Comparison of ENCODE assay signal across 9 mouse cellular contexts in the genomic region with DNA sequence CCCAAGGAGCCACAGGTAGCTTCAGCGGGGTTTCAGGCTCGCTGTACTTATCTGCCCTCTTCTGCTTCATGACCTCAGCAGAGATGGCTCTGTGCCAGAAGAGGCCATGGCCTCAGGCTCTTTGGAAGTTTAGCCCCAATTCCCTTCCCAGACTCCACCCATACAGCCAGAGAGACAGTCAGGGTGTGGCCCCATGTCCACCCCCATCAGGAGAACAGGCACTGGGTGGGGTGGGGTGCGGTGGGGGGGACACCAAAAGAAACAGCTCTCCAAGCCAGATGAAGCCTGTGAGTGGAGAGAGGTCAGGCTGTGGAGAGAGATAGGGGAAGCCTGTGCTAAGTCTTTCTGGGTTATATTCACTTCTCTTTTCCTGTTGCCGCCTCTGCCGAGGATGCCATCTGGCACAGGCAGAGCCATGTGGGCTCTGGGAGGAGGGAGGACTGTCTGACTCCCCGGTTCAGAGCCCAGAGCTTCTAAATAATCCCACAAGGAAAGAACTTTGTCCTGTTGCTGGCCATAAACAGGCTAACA. TPM values are rescaled to one million over a fixed set of nuclear protein-coding genes. Genes with fewer than 3 reads are reported as not detected.
DNase-seq lines count a peak whose midpoint lies in the region; ATAC-seq and TF ChIP-seq lines count a peak whose summit lies in the region.
"Had no signal": no experiment of that assay in that cellular context is flagged by ENCODE, and none has a peak within 500 bp of the region (broad histone marks: within the 10 kb centered on the region; RNA-seq: fewer than 3 reads in every experiment).

No protein-coding gene starts in this region.

- peak; percentile 64 for ATAC-seq in granulocyte monocyte progenitor cell, adult 5-6 weeks (replicated peaks; ENCODE audit: poor library complexity, severe bottlenecking)
- ATAC-seq in intestine, embryonic 16.5 days = peak; percentile 76
- ATAC-seq in limb, embryonic 13.5 days (ENCODE audit: low FRiP score, low read depth) = peak; percentile 18; the same call in 1 of the 2 replicates
- ATAC-seq in midbrain, embryonic 13.5 days = 0 out of 2 replicates have a peak, but pooled peaks have one; percentile 24

- WGBS in intestine, embryonic 16.5 days = 23% methylated on average over 6 of the region's 6 CpGs
- WGBS in limb, embryonic 13.5 days = 16% methylated on average over 6 of the region's 6 CpGs
- WGBS in midbrain, embryonic 13.5 days = 52% methylated on average over 6 of the region's 6 CpGs

- H3K9ac ChIP-seq in intestine, embryonic 16.5 days (ENCODE audit: low read depth, low read length) = peak overlapping the region; percentile 73
- H3K9ac ChIP-seq in limb, embryonic 13.5 days = peak overlapping the region; percentile 76
- no peak overlapping the region; the same call in 1 of the 2 replicates for H3K9ac ChIP-seq in midbrain, embryonic 13.5 days (replicated peaks)

- peak overlapping the region; percentile 59 for H3K4me2 ChIP-seq in intestine, embryonic 16.5 days (ENCODE audit: low read depth, low read length)
- H3K4me2 ChIP-seq in limb, embryonic 13.5 days (replicated peaks) = peak overlapping the region; percentile 74
- H3K4me2 ChIP-seq in midbrain, embryonic 13.5 days (replicated peaks) = peak overlapping the region; percentile 50

- H3K27ac ChIP-seq in intestine, embryonic 16.5 days (ENCODE audit: low read length) = peak overlapping the region; percentile 77
- H3K27ac ChIP-seq in limb, embryonic 13.5 days = peak overlapping the region; percentile 72
- H3K27ac ChIP-seq in midbrain, embryonic 13.5 days = no peak overlapping the region
- H3K27ac ChIP-seq in testis, adult 2 months (ENCODE audit: control insufficient read depth, insufficient read depth, low read depth, low read length) = peak overlapping the region; percentile 82

- TF ChIP-seq CTCF in testis, adult 2 months (IDR thresholded peaks at IDR 0.05; ENCODE audit: control insufficient read depth, insufficient read depth, insufficient replicate concordance, low read depth, low read length) = no peak

- DNase-seq in ovary, postnatal 36 days (ENCODE audit: low spot score) = peak; percentile 21
- no peak for DNase-seq in ovary, postnatal 10 days (ENCODE audit: low spot score)
- DNase-seq in cerebellum, adult 9-10 months = peak; percentile 25

- peaks cover 11% of the 10 kb centered on the region; the same call in 1 of the 2 replicates for H3K36me3 ChIP-seq in intestine, embryonic 16.5 days (ENCODE audit: control insufficient read depth, insufficient read depth, low read length)
- H3K36me3 ChIP-seq in limb, embryonic 13.5 days = peaks cover 32% of the 10 kb centered on the region
- H3K36me3 ChIP-seq in midbrain, embryonic 13.5 days = peaks cover 14% of the 10 kb centered on the region
- no peaks in the 10 kb centered on the region for H3K36me3 ChIP-seq in testis, adult 2 months (ENCODE audit: control insufficient read depth, insufficient read depth, low read length)

- no peaks in the 10 kb centered on the region for H3K27me3 ChIP-seq in intestine, embryonic 16.5 days (replicated peaks; ENCODE audit: control insufficient read depth, insufficient read depth, low read length)
- H3K27me3 ChIP-seq in limb, embryonic 13.5 days = no peaks in the 10 kb centered on the region
- peaks cover 10% of the 10 kb centered on the region for H3K27me3 ChIP-seq in midbrain, embryonic 13.5 days
- H3K27me3 ChIP-seq in testis, adult 2 months (ENCODE audit: control insufficient read depth, insufficient read depth, low read length) = no peaks in the 10 kb centered on the region

- no peak for TF ChIP-seq POLR2A in testis, adult 2 months (IDR thresholded peaks at IDR 0.05; ENCODE audit: control insufficient read depth, low read depth, low read length)

- peaks cover 18% of the 10 kb centered on the region for H3K4me1 ChIP-seq in intestine, embryonic 16.5 days (ENCODE audit: control insufficient read depth, insufficient read depth, low read length)
- H3K4me1 ChIP-seq in limb, embryonic 13.5 days = peaks cover 44% of the 10 kb centered on the region
- peaks cover 19% of the 10 kb centered on the region for H3K4me1 ChIP-seq in midbrain, embryonic 13.5 days (replicated peaks)
- peaks cover 3% of the 10 kb centered on the region for H3K4me1 ChIP-seq in testis, adult 2 months (ENCODE audit: control insufficient read depth, insufficient read depth, low read length)

- H3K9me3 ChIP-seq in intestine, embryonic 16.5 days (ENCODE audit: control insufficient read depth, low read length) = no peaks in the 10 kb centered on the region
- H3K9me3 ChIP-seq in limb, embryonic 13.5 days = no peaks in the 10 kb centered on the region
- H3K9me3 ChIP-seq in midbrain, embryonic 13.5 days = no peaks in the 10 kb centered on the region

- peak overlapping the region; percentile 47 for H3K4me3 ChIP-seq in intestine, embryonic 16.5 days (ENCODE audit: low read length)
- H3K4me3 ChIP-seq in limb, embryonic 13.5 days = peak overlapping the region; percentile 46
- no peak overlapping the region for H3K4me3 ChIP-seq in midbrain, embryonic 13.5 days (replicated peaks)
- peak overlapping the region; percentile 55 for H3K4me3 ChIP-seq in testis, adult 2 months (ENCODE audit: control insufficient read depth, low read depth, low read length)

RNA-seq across cellular contexts. Expression of a gene that starts 1.0 kb away (rescaled TPM):
- 6.6 and 18.6 TPM in 2 replicates for total RNA-seq in granulocyte monocyte progenitor cell, adult 5-6 weeks (2014; fragmentation: Nextera tagmentation)
- total RNA-seq in granulocyte monocyte progenitor cell, adult 5-6 weeks (2017) = 6.0 and 10.2 TPM in 2 replicates
- polyA plus RNA-seq in intestine, embryonic 16.5 days (2015; fragmentation: Nextera tagmentation; extraction: Ambion mirVana) = 5.8 and 6.4 TPM in 2 replicates
- 8.3 and 9.4 TPM in 2 replicates for polyA plus RNA-seq in limb, embryonic 13.5 days (2015; fragmentation: Nextera tagmentation; extraction: Ambion mirVana)
- 0.82 and 1.0 TPM in 2 replicates for polyA plus RNA-seq in midbrain, embryonic 13.5 days (2015; fragmentation: Nextera tagmentation; extraction: Ambion mirVana)
- 2.7 and 4.1 TPM in 2 replicates for polyA plus RNA-seq in testis, adult 2 months (2012; rRNA removed)

RNA-seq across cellular contexts. Expression of a gene that starts 6.9 kb away (rescaled TPM):
- total RNA-seq in granulocyte monocyte progenitor cell, adult 5-6 weeks (2014; fragmentation: Nextera tagmentation) = not detected in 2 replicates
- total RNA-seq in granulocyte monocyte progenitor cell, adult 5-6 weeks (2017) = not detected in 2 replicates
- polyA plus RNA-seq in intestine, embryonic 16.5 days (2015; fragmentation: Nextera tagmentation; extraction: Ambion mirVana) = not detected in 2 replicates
- not detected in 2 replicates for polyA plus RNA-seq in limb, embryonic 13.5 days (2015; fragmentation: Nextera tagmentation; extraction: Ambion mirVana)
- not detected in 2 replicates for polyA plus RNA-seq in midbrain, embryonic 13.5 days (2015; fragmentation: Nextera tagmentation; extraction: Ambion mirVana)
- not detected in 2 replicates for polyA plus RNA-seq in testis, adult 2 months (2012; rRNA removed)
- polyA plus RNA-seq: cerebellum, adult 2 months had no signal

RNA-seq across cellular contexts. Expression of a gene that starts 20.4 kb away (rescaled TPM):
- total RNA-seq in granulocyte monocyte progenitor cell, adult 5-6 weeks (2014; fragmentation: Nextera tagmentation) = not detected in 2 replicates
- total RNA-seq in granulocyte monocyte progenitor cell, adult 5-6 weeks (2017) = not detected in 2 replicates
- polyA plus RNA-seq in intestine, embryonic 16.5 days (2015; fragmentation: Nextera tagmentation; extraction: Ambion mirVana) = 0.88 and 1.1 TPM in 2 replicates
- not detected in 2 replicates for polyA plus RNA-seq in limb, embryonic 13.5 days (2015; fragmentation: Nextera tagmentation; extraction: Ambion mirVana)
- not detected in 2 replicates for polyA plus RNA-seq in midbrain, embryonic 13.5 days (2015; fragmentation: Nextera tagmentation; extraction: Ambion mirVana)
- polyA plus RNA-seq in testis, adult 2 months (2012; rRNA removed) = 0.30 TPM in 1 of 2 replicates, not detected in the other
- polyA plus RNA-seq: cerebellum, adult 2 months had no signal

RNA-seq across cellular contexts. Expression of a gene that starts 41.5 kb away (rescaled TPM):
- total RNA-seq in granulocyte monocyte progenitor cell, adult 5-6 weeks (2014; fragmentation: Nextera tagmentation) = not detected in 2 replicates
- total RNA-seq in granulocyte monocyte progenitor cell, adult 5-6 weeks (2017) = 0.04 TPM in 1 of 2 replicates, not detected in the other
- polyA plus RNA-seq in intestine, embryonic 16.5 days (2015; fragmentation: Nextera tagmentation; extraction: Ambion mirVana) = 3.7 and 4.2 TPM in 2 replicates
- 7.9 and 8.2 TPM in 2 replicates for polyA plus RNA-seq in limb, embryonic 13.5 days (2015; fragmentation: Nextera tagmentation; extraction: Ambion mirVana)
- 4.6 and 5.9 TPM in 2 replicates for polyA plus RNA-seq in midbrain, embryonic 13.5 days (2015; fragmentation: Nextera tagmentation; extraction: Ambion mirVana)
- 37.0 and 42.7 TPM in 2 replicates for polyA plus RNA-seq in testis, adult 2 months (2012; rRNA removed)

RNA-seq across cellular contexts. Expression of a gene that starts 46.5 kb away (rescaled TPM):
- 21.6 and 24.7 TPM in 2 replicates for total RNA-seq in granulocyte monocyte progenitor cell, adult 5-6 weeks (2014; fragmentation: Nextera tagmentation)
- 23.8 and 29.3 TPM in 2 replicates for total RNA-seq in granulocyte monocyte progenitor cell, adult 5-6 weeks (2017)
- polyA plus RNA-seq in intestine, embryonic 16.5 days (2015; fragmentation: Nextera tagmentation; extraction: Ambion mirVana) = 7.1 and 7.4 TPM in 2 replicates
- polyA plus RNA-seq in limb, embryonic 13.5 days (2015; fragmentation: Nextera tagmentation; extraction: Ambion mirVana) = 9.9 and 10.8 TPM in 2 replicates
- polyA plus RNA-seq in midbrain, embryonic 13.5 days (2015; fragmentation: Nextera tagmentation; extraction: Ambion mirVana) = 7.7 and 8.0 TPM in 2 replicates
- polyA plus RNA-seq in testis, adult 2 months (2012; rRNA removed) = 6.6 and 6.8 TPM in 2 replicates

Comparison
In these comparisons a context has a peak if more than half of its experiments do, and no peak if none do; other contexts are left out.
1. ATAC-seq: peak in every context shown above with its lines; median percentile 76 in intestine, embryonic 16.5 days; 64 in granulocyte monocyte progenitor cell, adult 5-6 weeks; 24 in midbrain, embryonic 13.5 days; 18 in limb, embryonic 13.5 days.